In genomic region chr7:96531954-96532737, GRCm38 (mm10) we compare ENCODE assay signal across 27 mouse cellular contexts.
DNase-seq lines count a peak whose midpoint lies in the region; ATAC-seq lines count a peak whose summit lies in the region.
"Had no signal": no experiment of that assay in that cellular context is flagged by ENCODE, and none has a peak within 500 bp of the region (broad histone marks: within the 10 kb centered on the region; RNA-seq: fewer than 3 reads in every experiment).

No protein-coding gene starts in this region.

- peaks cover 15% of the 10 kb centered on the region; the same call in 1 of the 2 replicates for H3K4me1 ChIP-seq in kidney, embryonic 14.5 days (ENCODE audit: control insufficient read depth, insufficient read depth, low read length)
- H3K4me1 ChIP-seq in midbrain, embryonic 13.5 days (replicated peaks): peaks cover 16% of the 10 kb centered on the region
- no peaks in the 10 kb centered on the region for H3K4me1 ChIP-seq in midbrain, embryonic 14.5 days (ENCODE audit: control insufficient read depth, insufficient read depth, low read length)
- H3K4me1 ChIP-seq in liver, embryonic 11.5 days (replicated peaks; ENCODE audit: control insufficient read depth, insufficient read depth, low read length): no peaks in the 10 kb centered on the region
- H3K4me1 ChIP-seq: heart, embryonic 13.5 days; liver, embryonic 13.5 days; midbrain, embryonic 15.5 days had no signal

- no peaks in the 10 kb centered on the region for H3K27me3 ChIP-seq in kidney, embryonic 14.5 days (ENCODE audit: control insufficient read depth, insufficient read depth, low read length)
- H3K27me3 ChIP-seq in midbrain, embryonic 13.5 days: no peaks in the 10 kb centered on the region
- H3K27me3 ChIP-seq in midbrain, embryonic 14.5 days (ENCODE audit: control insufficient read depth, insufficient read depth, low read length): no peaks in the 10 kb centered on the region
- no peaks in the 10 kb centered on the region for H3K27me3 ChIP-seq in liver, embryonic 11.5 days (replicated peaks; ENCODE audit: control insufficient read depth, insufficient read depth, low read length)
- H3K27me3 ChIP-seq: hindbrain, embryonic 13.5 days; liver, embryonic 13.5 days; midbrain, embryonic 15.5 days; neural tube, embryonic 15.5 days had no signal

- peak overlapping the region; percentile 15; the same call in 1 of the 2 replicates for H3K4me2 ChIP-seq in kidney, embryonic 14.5 days (replicated peaks; ENCODE audit: low read depth, low read length)
- no peak overlapping the region for H3K4me2 ChIP-seq in midbrain, embryonic 13.5 days (replicated peaks)
- no peak overlapping the region for H3K4me2 ChIP-seq in midbrain, embryonic 14.5 days (ENCODE audit: low read length)
- H3K4me2 ChIP-seq in liver, embryonic 11.5 days: no peak overlapping the region
- H3K4me2 ChIP-seq: heart, embryonic 13.5 days; hindbrain, embryonic 13.5 days; limb, embryonic 13.5 days; liver, embryonic 13.5 days; midbrain, embryonic 15.5 days; neural tube, embryonic 15.5 days had no signal

- WGBS in kidney, embryonic 14.5 days: 10% methylated on average over 5 of the region's 5 CpGs
- WGBS in midbrain, embryonic 13.5 days: 58% methylated on average over 5 of the region's 5 CpGs
- WGBS in midbrain, embryonic 14.5 days: 72% methylated on average over 5 of the region's 5 CpGs
- WGBS in liver, embryonic 11.5 days: 52% methylated on average over 5 of the region's 5 CpGs

- H3K27ac ChIP-seq in kidney, embryonic 14.5 days (ENCODE audit: low read depth, low read length): peak overlapping the region; percentile 63; the same call in 1 of the 2 replicates
- no peak overlapping the region for H3K27ac ChIP-seq in midbrain, embryonic 13.5 days
- H3K27ac ChIP-seq in midbrain, embryonic 14.5 days (replicated peaks; ENCODE audit: low read depth, low read length): no peak overlapping the region
- H3K27ac ChIP-seq in liver, embryonic 11.5 days (ENCODE audit: low read depth, low read length): no peak overlapping the region
- H3K27ac ChIP-seq: heart, adult 2 months; heart, embryonic 13.5 days; hindbrain, embryonic 13.5 days; layer of hippocampus, adult 2 months; limb, embryonic 13.5 days; liver, embryonic 13.5 days; midbrain, embryonic 15.5 days; neural tube, embryonic 15.5 days had no signal

- DNase-seq in kidney, adult 9 months: no peak
- no peak for DNase-seq in midbrain, embryonic 14.5 days
- peak; percentile 61 for DNase-seq in hindlimb bud, embryonic 11.5 days (ENCODE audit: extremely low spot score, low read depth, low spot score)
- DNase-seq in yolk sac, embryonic 10.5 days (ENCODE audit: low spot score): peak; percentile 19
- DNase-seq in liver, embryonic 11.5 days (ENCODE audit: low spot score): no peak
- no peak for DNase-seq in thymus, postnatal 14 days
- DNase-seq: adrenal gland, adult 2 months; cerebellum, adult 11-12 months; cerebellum, postnatal 10 days; gastrocnemius, postnatal 25 days; heart, adult 2 months; heart, postnatal 14 days; kidney, adult 2 months; liver, embryonic 13.5 days; lung, adult 2 months; lung, postnatal 14 days; spleen, adult 18-20 months had no signal

- H3K4me3 ChIP-seq in kidney, embryonic 14.5 days (ENCODE audit: low read length): peak overlapping the region; percentile 18; the same call in 1 of the 2 replicates
- H3K4me3 ChIP-seq in midbrain, embryonic 13.5 days (replicated peaks): no peak overlapping the region
- H3K4me3 ChIP-seq in midbrain, embryonic 14.5 days (replicated peaks; ENCODE audit: low read depth, low read length): no peak overlapping the region
- H3K4me3 ChIP-seq in liver, embryonic 11.5 days (ENCODE audit: low read depth, low read length): no peak overlapping the region
- H3K4me3 ChIP-seq: heart, adult 2 months; heart, embryonic 13.5 days; hindbrain, embryonic 13.5 days; layer of hippocampus, adult 2 months; limb, embryonic 13.5 days; liver, embryonic 13.5 days; midbrain, embryonic 15.5 days; myocyte; neural tube, embryonic 15.5 days had no signal

- peak; percentile 86 for ATAC-seq in kidney, embryonic 14.5 days (ENCODE audit: low FRiP score, low TSS enrichment)
- 0 out of 2 replicates have a peak, but pooled peaks have one; percentile 35 for ATAC-seq in midbrain, embryonic 13.5 days
- no peak for ATAC-seq in midbrain, embryonic 14.5 days (ENCODE audit: low FRiP score, low TSS enrichment)
- no peak for ATAC-seq in liver, embryonic 11.5 days (replicated peaks; ENCODE audit: low FRiP score)
- ATAC-seq: inflammation-experienced regulatory T-cells, adult 6 months; midbrain, embryonic 15.5 days had no signal

- H3K36me3 ChIP-seq in kidney, embryonic 14.5 days (ENCODE audit: control insufficient read depth, insufficient read depth, low read length): no peaks in the 10 kb centered on the region
- no peaks in the 10 kb centered on the region for H3K36me3 ChIP-seq in midbrain, embryonic 13.5 days
- no peaks in the 10 kb centered on the region for H3K36me3 ChIP-seq in midbrain, embryonic 14.5 days (ENCODE audit: control insufficient read depth, insufficient read depth, low read length)
- H3K36me3 ChIP-seq in liver, embryonic 11.5 days (ENCODE audit: control insufficient read depth, insufficient read depth, low read length): no peaks in the 10 kb centered on the region
- H3K36me3 ChIP-seq: heart, embryonic 13.5 days; hindbrain, embryonic 13.5 days; limb, embryonic 13.5 days; liver, embryonic 13.5 days; midbrain, embryonic 15.5 days; neural tube, embryonic 15.5 days had no signal

- no peak overlapping the region; the same call in 1 of the 2 replicates for H3K9ac ChIP-seq in kidney, embryonic 14.5 days (ENCODE audit: low read depth, low read length)
- no peak overlapping the region for H3K9ac ChIP-seq in midbrain, embryonic 13.5 days (replicated peaks)
- H3K9ac ChIP-seq in midbrain, embryonic 14.5 days (replicated peaks; ENCODE audit: low read length): no peak overlapping the region
- H3K9ac ChIP-seq in liver, embryonic 11.5 days (ENCODE audit: low read depth, low read length): no peak overlapping the region
- H3K9ac ChIP-seq: heart, embryonic 13.5 days; hindbrain, embryonic 13.5 days; limb, embryonic 13.5 days; liver, embryonic 13.5 days; midbrain, embryonic 15.5 days; neural tube, embryonic 15.5 days had no signal

- H3K9me3 ChIP-seq in kidney, embryonic 14.5 days (ENCODE audit: control insufficient read depth, low read length): no peaks in the 10 kb centered on the region
- H3K9me3 ChIP-seq in midbrain, embryonic 13.5 days: no peaks in the 10 kb centered on the region
- no peaks in the 10 kb centered on the region for H3K9me3 ChIP-seq in midbrain, embryonic 14.5 days (ENCODE audit: control insufficient read depth, low read length)
- H3K9me3 ChIP-seq in liver, embryonic 11.5 days (ENCODE audit: control insufficient read depth, low read length): no peaks in the 10 kb centered on the region
- H3K9me3 ChIP-seq: heart, embryonic 13.5 days; hindbrain, embryonic 13.5 days; limb, embryonic 13.5 days; liver, embryonic 13.5 days; midbrain, embryonic 15.5 days; neural tube, embryonic 15.5 days had no signal

Comparison
In these comparisons a context has a peak if more than half of its experiments do, and no peak if none do; other contexts are left out.
1. ATAC-seq: peak in kidney, embryonic 14.5 days (single experiment) and midbrain, embryonic 13.5 days (single experiment); none in midbrain, embryonic 14.5 days (single experiment) and liver, embryonic 11.5 days (single experiment).
2. DNase-seq: peak in hindlimb bud, embryonic 11.5 days (single experiment) and yolk sac, embryonic 10.5 days (single experiment); none in kidney, adult 9 months (single experiment), midbrain, embryonic 14.5 days (single experiment), liver, embryonic 11.5 days (single experiment) and thymus, postnatal 14 days (single experiment).